In the genomic region with DNA sequence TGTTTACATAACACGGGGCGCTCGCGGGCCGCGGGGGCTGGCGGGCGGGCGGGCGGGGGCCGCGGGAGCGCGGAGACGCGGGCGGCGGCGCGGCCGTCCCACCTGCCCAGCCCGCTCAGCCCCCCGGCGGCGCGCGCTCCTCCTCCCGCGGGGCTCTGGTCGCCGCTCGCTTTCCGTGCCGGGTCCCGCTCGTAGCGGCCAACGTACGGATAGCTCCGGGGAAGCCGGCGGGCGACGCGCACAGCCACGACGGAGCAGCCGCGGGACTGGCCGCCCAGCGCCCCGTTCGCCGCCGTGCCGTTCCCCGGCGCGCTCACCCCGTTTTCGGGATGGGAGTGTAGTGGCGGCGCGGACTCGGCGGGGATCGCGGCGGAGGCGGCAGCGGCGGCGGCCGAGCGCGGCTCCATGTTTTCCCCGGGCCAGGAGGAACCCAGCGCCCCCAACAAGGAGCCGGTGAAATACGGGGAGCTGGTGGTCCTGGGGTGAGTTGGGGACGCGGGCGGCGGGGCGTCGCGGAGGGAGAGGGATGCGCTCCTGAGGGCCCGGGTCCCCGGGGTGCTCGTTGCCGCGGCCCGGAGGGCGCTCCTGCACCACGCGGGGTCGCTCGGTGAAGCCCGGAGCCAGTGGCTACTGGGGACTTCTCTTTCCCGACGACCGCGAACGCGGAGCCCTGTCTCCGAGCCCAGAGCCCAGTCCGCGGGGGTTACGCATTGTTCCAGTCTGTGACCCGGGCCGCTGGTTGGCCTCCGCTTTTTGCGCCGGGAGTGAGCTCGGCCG, we compare ENCODE assay signal across 8 mouse cellular contexts. TPM values are rescaled to one million over a fixed set of nuclear protein-coding genes. Genes with fewer than 3 reads are reported as not detected.
DNase-seq lines count a peak whose midpoint lies in the region; ATAC-seq and TF ChIP-seq lines count a peak whose summit lies in the region.

Gene Peli2, plus strand, starts transcription at position 72 of the 777 bp plus-strand sequence.

- under 1% methylated on average over 62 of the region's 117 CpGs for WGBS in liver, postnatal 0 days (ENCODE audit: insufficient replicate concordance)
- WGBS in neural tube, embryonic 14.5 days, result under 1% methylated on average over 82 of the region's 117 CpGs

- 0 out of 2 replicates have a peak, but pooled peaks cover 2% of the 10 kb centered on the region for H3K27me3 ChIP-seq in liver, postnatal 0 days (ENCODE audit: insufficient read depth, low read length)
- no peaks in the 10 kb centered on the region for H3K27me3 ChIP-seq in neural tube, embryonic 14.5 days (ENCODE audit: control insufficient read depth, insufficient read depth, low read length)

- peak within 1 kb of the TSS; percentile 86 for H3K4me2 ChIP-seq in liver, postnatal 0 days (ENCODE audit: low read depth, low read length)
- H3K4me2 ChIP-seq in neural tube, embryonic 14.5 days (ENCODE audit: low read depth, low read length), result peak within 1 kb of the TSS; percentile 71

- peak; percentile 78 for DNase-seq in NIH3T3 (ENCODE audit: low read depth)
- peak; percentile 77 for DNase-seq in cerebellum, adult 9-10 months
- DNase-seq in frontal cortex, adult 2 months (ENCODE audit: extremely low spot score in 1 of 2, low spot score in 1 of 2), result peak; percentile 17 to 58
- peak; percentile 76 to 82 for DNase-seq in heart, postnatal 36 days
- DNase-seq in layer of hippocampus, adult 18-20 months (ENCODE audit: low spot score in 2 of 2), result peak; percentile 21 to 69
- DNase-seq in liver, postnatal 0 days, result peak; percentile 68
- peak; percentile 51 to 63 for DNase-seq in thymus, postnatal 36 days

- peak; percentile 84 for ATAC-seq in liver, postnatal 0 days
- peak; percentile 86 for ATAC-seq in neural tube, embryonic 14.5 days (ENCODE audit: low read depth)

- H3K9me3 ChIP-seq in liver, postnatal 0 days (ENCODE audit: low read length), result no peaks in the 10 kb centered on the region
- no peaks in the 10 kb centered on the region for H3K9me3 ChIP-seq in neural tube, embryonic 14.5 days (ENCODE audit: control insufficient read depth, low read length)

- H3K36me3 ChIP-seq in liver, postnatal 0 days (replicated peaks; ENCODE audit: insufficient read depth, low read length), result no peaks in the 10 kb centered on the region
- H3K36me3 ChIP-seq in neural tube, embryonic 14.5 days (ENCODE audit: control insufficient read depth, insufficient read depth, low read length), result no peaks in the 10 kb centered on the region

- TF ChIP-seq EP300 in liver, postnatal 0 days (IDR thresholded peaks at IDR 0.05; ENCODE audit: low read depth), result no peak

- peak within 1 kb of the TSS; percentile 86 for H3K27ac ChIP-seq in liver, postnatal 0 days (ENCODE audit: low read depth)
- peak within 1 kb of the TSS; percentile 88 for H3K27ac ChIP-seq in neural tube, embryonic 14.5 days (ENCODE audit: low read depth, low read length)

- peak within 1 kb of the TSS; percentile 72 for H3K9ac ChIP-seq in liver, postnatal 0 days (replicated peaks)
- peak within 1 kb of the TSS; percentile 90 for H3K9ac ChIP-seq in neural tube, embryonic 14.5 days (replicated peaks; ENCODE audit: low read depth, low read length)

- intact Hi-C loops in heart, postnatal 36 days (cut with DNase I), result loop anchor here (2.0 to 10.0 kb wide), 7 partner anchors 50 to 944 kb away; partner anchors contain the start of genes Ap5m1 and Exoc5

- H3K4me3 ChIP-seq in liver, postnatal 0 days (ENCODE audit: low read depth, low read length), result peak within 1 kb of the TSS; percentile 75
- peak within 1 kb of the TSS; percentile 80 for H3K4me3 ChIP-seq in neural tube, embryonic 14.5 days (ENCODE audit: low read depth, low read length)

- H3K4me1 ChIP-seq in liver, postnatal 0 days (ENCODE audit: insufficient read depth), result peaks cover 6% of the 10 kb centered on the region; the same call in 1 of the 2 replicates
- H3K4me1 ChIP-seq in neural tube, embryonic 14.5 days (ENCODE audit: control insufficient read depth, insufficient read depth, low read length), result peaks cover 27% of the 10 kb centered on the region; the same call in 1 of the 2 replicates

- TF ChIP-seq CTCF in liver, postnatal 0 days (IDR thresholded peaks at IDR 0.05; ENCODE audit: low read depth), result peak; percentile 32; the same call in 1 of the 2 replicates

RNA-seq across cellular contexts. Expression of gene Peli2, which starts in this region (rescaled TPM):
- polyA plus RNA-seq in frontal cortex, adult 2 months (2012; rRNA removed), result 28.5 and 30.9 TPM in 2 replicates
- 10 to 100 TPM; 17.1 to 22.9 TPM for total RNA-seq in heart, postnatal 36 days (2021)
- total RNA-seq in layer of hippocampus, adult 18-20 months (2021), result 10 to 100 TPM; 21.7 to 26.2 TPM
- 1.5 and 2.8 TPM in 2 replicates for polyA plus RNA-seq in liver, postnatal 0 days (2015; fragmentation: Nextera tagmentation; extraction: Ambion mirVana)
- polyA plus RNA-seq in neural tube, embryonic 14.5 days (2014; fragmentation: Nextera tagmentation; extraction: Ambion mirVana), result 7.5 and 13.3 TPM in 2 replicates

Comparison
In these comparisons a context has a peak if more than half of its experiments do, and no peak if none do; other contexts are left out.
1. Peak in every context shown above with its lines: DNase-seq, ATAC-seq, H3K4me3 ChIP-seq and H3K27ac ChIP-seq.